Mouse (Mus musculus): ENCODE measurements around the gene Cask.

DNA sequence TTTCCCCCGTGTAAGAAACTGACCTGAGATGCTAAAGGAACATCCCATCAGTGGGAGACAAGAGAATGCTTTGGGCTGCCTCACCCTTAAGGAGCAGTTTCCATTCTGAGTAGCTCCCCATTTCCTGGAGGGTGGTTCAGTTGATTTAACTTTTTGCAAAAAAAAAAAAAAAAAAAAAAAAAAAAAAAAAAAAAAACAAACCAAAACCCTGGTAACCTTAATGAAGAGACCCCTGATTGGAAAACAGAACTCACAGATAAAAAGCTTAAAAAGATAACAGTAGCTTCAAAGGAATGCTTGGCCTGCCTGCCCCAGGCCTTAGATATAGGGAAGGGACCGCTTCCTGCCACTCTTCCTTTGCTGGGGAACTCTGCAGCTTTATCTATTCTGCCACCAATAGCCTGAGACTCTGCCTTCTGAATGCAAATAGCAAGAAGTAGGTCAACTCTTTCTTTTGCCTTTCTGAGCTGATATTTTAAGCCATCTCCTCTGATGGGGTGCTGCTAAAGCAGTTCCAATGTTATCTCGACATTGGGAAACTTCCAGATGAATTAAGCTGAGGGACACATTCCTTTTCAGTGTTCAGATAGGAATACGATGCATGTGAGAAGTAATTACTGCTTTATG, 332.3 kb downstream of the Cask start:
- TF ChIP-seq POLR2A (IDR thresholded peaks at IDR 0.05; ENCODE audit: low read depth, low read length) (no peak), CTCF (conservative IDR thresholded peaks at IDR 0.05; ENCODE audit: insufficient read depth, insufficient read length, low read depth, low read length) (no peak)
